Mouse (Mus musculus): ENCODE results near the gene Tmem56. TPM values are rescaled to one million over a fixed set of nuclear protein-coding genes. Genes with fewer than 3 reads are reported as not detected.
A peak's percentile ranks its signal among the peaks of the same experiment; 100 is the strongest.

The Tmem56 gene
- polyA plus RNA-seq, 1 experiment from 2014 or later = 1.3 TPM

DNA sequence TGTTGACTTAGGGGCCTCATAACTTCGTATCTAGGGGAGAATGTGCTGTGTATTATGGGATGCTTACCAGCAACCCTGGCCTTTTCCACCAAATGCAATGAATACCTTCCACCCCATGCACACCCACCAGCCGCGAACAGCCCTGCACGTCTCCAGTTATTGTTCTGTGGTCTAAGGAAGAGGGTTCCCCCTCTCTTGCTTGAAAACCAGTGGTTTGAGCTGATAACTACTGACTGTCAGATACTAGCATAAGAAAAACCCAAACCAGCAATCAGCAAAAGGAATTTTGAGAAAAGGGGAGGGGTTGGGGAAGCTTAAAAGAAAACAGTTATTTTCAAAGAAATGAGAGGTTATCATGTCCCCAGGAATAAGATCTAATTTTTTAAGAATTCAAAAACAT lies 26.5 kb upstream of the Tmem56 start:
- no peaks in the 10 kb centered on the region for H3K9me3 ChIP-seq
- H3K9ac ChIP-seq = no peak overlapping the region
- no peaks in the 10 kb centered on the region for H3K36me3 ChIP-seq
- no peaks in the 10 kb centered on the region for H3K27me3 ChIP-seq
- no peak for ATAC-seq (ENCODE audit: low FRiP score)
- WGBS = 74% methylated on average over 4 of the region's 4 CpGs
- H3K27ac ChIP-seq = no peak overlapping the region
- H3K4me2 ChIP-seq = no peak overlapping the region
- H3K4me1 ChIP-seq (replicated peaks) = peaks cover 12% of the 10 kb centered on the region; the same call in 1 of the 2 replicates
- H3K4me3 ChIP-seq = no peak overlapping the region

DNA sequence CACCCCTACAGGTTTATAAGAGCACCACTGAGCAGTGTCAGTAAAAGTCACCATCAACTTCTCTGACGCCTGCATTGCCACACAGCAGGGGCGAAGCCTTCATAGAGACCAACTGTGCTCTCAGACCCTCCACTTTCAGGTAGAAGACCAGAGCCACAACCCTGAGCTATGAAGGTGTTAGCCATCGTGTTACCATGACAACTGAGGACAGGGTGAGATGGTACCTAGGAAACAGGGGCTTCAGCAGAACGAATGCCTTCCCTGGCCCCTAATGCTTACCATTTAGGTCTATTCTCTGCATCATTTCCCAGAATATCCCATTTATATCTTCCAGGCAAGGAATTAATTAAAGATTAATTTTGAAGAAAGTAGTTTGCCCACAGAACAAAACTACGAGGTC lies 26.0 kb upstream of the Tmem56 start:
- Histone ChIP-seq H3K4me2 (no peak overlapping the region), H3K36me3 (no peaks in the 10 kb centered on the region), H3K4me1 (replicated peaks) (peaks cover 12% of the 10 kb centered on the region; the same call in 1 of the 2 replicates), H3K9ac (no peak overlapping the region), H3K27ac (no peak overlapping the region), H3K27me3 (no peaks in the 10 kb centered on the region), H3K9me3 (no peaks in the 10 kb centered on the region), H3K4me3 (no peak overlapping the region)
- 78% methylated on average over 5 of the region's 5 CpGs for WGBS
- no peak for ATAC-seq (ENCODE audit: low FRiP score)

DNA sequence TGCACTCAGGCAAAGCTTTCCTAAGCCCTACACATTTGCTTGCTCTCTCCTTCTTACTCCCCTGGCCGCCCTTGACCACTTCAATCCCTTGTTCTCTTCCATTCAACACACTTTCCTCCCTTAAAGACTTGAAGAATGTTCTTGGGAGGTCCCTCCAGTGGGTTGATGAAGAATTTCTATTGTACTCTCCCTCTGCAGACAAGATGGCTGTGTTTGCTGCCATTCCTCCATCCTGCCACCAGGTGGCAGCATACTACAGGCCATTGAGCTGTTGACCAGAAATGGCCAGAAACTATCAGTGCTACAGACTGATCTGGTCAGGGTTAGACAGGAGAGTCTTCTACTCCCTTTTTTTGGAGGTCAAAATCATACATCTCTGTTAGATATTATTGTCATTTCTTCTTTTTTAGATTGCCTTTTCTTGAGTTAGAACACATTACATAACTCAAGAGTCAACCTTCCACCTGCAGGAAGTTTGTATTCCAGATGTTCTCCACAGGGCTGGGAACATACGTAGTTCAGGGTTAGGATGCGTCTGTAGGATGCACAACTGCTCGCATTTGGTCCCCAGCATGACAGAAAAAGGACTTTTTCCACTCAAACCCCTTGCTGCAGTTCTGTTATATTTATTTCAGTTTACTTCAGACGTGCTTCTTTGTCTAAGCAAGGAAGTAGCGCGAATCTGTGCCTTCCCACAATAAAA lies 24.8 kb upstream of the Tmem56 start:
- no peak overlapping the region for H3K4me2 ChIP-seq
- 0 out of 2 replicates have a peak, but pooled peaks cover 3% of the 10 kb centered on the region for H3K4me1 ChIP-seq (replicated peaks)
- no peaks in the 10 kb centered on the region for H3K9me3 ChIP-seq
- WGBS = 78% methylated on average over 7 of the region's 7 CpGs
- no peaks in the 10 kb centered on the region for H3K27me3 ChIP-seq
- no peak overlapping the region for H3K9ac ChIP-seq
- no peak overlapping the region for H3K27ac ChIP-seq
- no peaks in the 10 kb centered on the region for H3K36me3 ChIP-seq
- H3K4me3 ChIP-seq = no peak overlapping the region
- peak; percentile 85 for ATAC-seq (ENCODE audit: low FRiP score)

DNA sequence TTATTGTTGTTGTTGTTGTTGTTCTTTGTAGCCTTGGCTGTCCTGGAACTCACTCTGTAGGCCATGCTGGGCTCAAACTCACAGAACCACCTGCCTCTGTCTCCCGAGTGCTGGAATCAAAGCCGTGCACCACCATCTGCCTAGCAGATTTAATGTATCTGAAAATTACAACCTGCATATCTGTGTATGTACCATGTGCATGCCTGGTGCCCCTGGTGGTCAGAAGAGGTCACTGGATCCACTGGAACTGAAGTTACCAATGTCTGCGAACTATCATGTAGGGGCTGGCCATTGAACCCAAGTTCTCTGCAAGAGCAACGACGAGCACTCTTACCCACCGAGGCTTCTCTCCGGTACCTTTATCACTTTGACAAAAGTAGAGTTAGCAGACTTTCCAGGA lies 23.7 kb upstream of the Tmem56 start:
- H3K27ac ChIP-seq = no peak overlapping the region
- no peak for ATAC-seq (ENCODE audit: low FRiP score)
- no peak overlapping the region for H3K9ac ChIP-seq
- H3K9me3 ChIP-seq = no peaks in the 10 kb centered on the region
- no peak overlapping the region for H3K4me3 ChIP-seq
- no peak overlapping the region for H3K4me2 ChIP-seq
- 0 out of 2 replicates have a peak, but pooled peaks cover 3% of the 10 kb centered on the region for H3K36me3 ChIP-seq
- 90% methylated on average over 7 of the region's 7 CpGs for WGBS
- no peaks in the 10 kb centered on the region for H3K27me3 ChIP-seq
- H3K4me1 ChIP-seq (replicated peaks) = 0 out of 2 replicates have a peak, but pooled peaks cover 3% of the 10 kb centered on the region

DNA sequence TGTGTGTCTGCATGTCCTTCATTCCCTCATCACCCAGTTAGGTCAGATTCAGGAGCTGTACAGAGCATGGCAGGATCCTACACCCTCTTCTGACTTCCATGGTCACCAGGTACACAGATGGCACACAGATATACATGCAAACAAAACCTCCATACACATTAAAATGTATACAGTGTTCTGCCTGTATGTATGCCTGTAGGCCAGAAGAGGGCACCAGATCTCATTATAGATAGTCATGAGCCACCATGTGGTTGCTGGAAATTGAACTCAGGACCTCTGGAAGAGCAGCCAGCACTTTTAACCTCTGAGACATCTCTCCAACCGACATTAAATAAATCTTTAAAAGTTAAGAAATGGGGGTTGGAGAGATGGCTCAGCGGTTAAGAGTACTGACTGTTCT lies 11.3 kb upstream of the Tmem56 start:
- Histone ChIP-seq H3K9ac (no peak overlapping the region), H3K36me3 (no peaks in the 10 kb centered on the region), H3K27me3 (no peaks in the 10 kb centered on the region), H3K27ac (no peak overlapping the region), H3K4me2 (no peak overlapping the region), H3K4me1 (replicated peaks) (peaks cover 8% of the 10 kb centered on the region), H3K9me3 (no peaks in the 10 kb centered on the region), H3K4me3 (no peak overlapping the region)
- ATAC-seq (ENCODE audit: low FRiP score) = no peak
- 85% methylated on average over 2 of the region's 2 CpGs for WGBS

DNA sequence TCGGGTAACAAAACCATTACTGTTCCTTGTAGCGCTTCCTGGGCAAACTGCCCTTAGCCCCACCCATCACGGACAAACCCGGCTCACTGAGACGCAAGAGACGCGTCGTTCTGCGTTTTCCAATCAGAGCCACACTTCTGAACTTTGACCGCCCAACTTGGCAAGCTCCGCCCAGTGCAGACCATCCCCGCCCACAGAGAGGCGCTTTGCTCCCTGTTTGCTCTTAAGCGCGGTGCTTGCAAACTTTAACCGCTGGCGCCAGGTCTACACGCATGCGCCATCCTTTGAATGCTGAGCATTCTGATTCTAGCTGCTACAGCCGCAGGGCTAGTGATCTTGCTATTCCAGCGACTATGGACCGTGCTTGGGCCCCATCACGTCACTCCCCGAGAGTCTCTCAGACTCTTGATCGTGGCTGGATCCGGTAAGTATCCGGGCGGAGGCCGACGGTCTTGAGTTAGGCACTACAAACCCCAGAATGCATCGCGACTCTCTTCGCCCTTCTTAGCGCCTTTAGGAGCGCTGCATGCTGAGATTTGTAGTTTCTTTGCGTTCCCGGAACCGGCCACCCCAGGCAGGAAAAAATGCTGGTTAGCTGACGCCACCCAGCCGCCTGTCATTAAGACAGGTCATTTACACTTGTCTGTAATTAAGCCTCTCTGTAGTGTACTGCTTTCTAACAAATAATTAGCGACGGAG lies 8.8 kb upstream of the Tmem56 start, which contains the start of gene Alg14:
Gene Alg14 (plus strand): TSS at position 214 of the 699 bp plus-strand sequence.
- Histone ChIP-seq H3K4me1 (replicated peaks) (peaks cover 8% of the 10 kb centered on the region), H3K4me3 (peak within 1 kb of the TSS; percentile 60), H3K27ac (peak within 1 kb of the TSS; percentile 94), H3K4me2 (peak within 1 kb of the TSS; percentile 60), H3K9ac (peak within 1 kb of the TSS; percentile 70), H3K36me3 (no peaks in the 10 kb centered on the region), H3K27me3 (no peaks in the 10 kb centered on the region), H3K9me3 (no peaks in the 10 kb centered on the region)
- whole genome bisulfite sequencing = under 1% methylated on average over 42 of the region's 42 CpGs
- ATAC-seq (ENCODE audit: low FRiP score) = peak; percentile 97

DNA sequence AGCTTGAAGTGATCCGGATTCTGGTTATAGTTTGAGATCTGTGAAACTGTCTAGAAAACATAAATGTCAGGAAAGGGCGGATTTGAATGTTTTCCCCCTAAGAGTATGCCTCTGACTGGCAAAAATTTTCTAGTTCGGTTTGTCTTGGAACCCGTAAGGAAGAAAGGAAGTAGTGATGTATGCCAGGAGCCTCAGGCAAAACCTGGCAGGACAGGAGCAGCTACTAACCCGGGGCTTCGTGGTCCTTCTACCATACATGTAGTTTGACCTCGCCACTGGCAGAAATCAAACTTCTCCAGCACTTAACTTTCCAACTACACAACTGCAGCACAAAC lies 8.3 kb upstream of the Tmem56 start:
- Histone ChIP-seq H3K36me3 (no peaks in the 10 kb centered on the region), H3K4me1 (replicated peaks) (peaks cover 8% of the 10 kb centered on the region), H3K9me3 (no peaks in the 10 kb centered on the region), H3K27me3 (no peaks in the 10 kb centered on the region), H3K4me2 (peak overlapping the region; percentile 60), H3K4me3 (peak overlapping the region; percentile 60), H3K27ac (peak overlapping the region; percentile 94), H3K9ac (peak overlapping the region; percentile 70)
- no peak; the same call in 1 of the 2 replicates for ATAC-seq (ENCODE audit: low FRiP score)
- 5% methylated on average over 7 of the region's 7 CpGs for WGBS

DNA sequence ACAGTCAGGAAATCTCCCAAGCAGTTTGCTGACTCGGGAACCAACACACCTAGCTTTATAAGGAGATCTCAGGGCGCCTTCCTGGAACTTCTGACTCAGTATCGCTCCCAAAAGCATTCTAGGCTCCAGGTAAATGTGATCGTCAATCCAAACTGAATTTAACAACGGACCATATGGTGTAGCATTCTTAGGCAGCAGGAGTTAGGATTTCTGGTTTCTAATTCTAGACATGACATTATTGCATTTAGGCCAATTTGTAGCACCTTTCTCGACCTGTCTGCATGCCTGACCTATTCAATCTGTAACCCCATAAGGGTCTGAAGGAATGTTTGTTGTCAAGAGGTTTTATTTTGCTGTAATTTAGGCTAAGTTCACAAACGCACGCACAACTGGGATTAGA lies 7.8 kb upstream of the Tmem56 start:
- ATAC-seq (ENCODE audit: low FRiP score) = no peak
- WGBS = 81% methylated on average over 8 of the region's 8 CpGs
- Histone ChIP-seq H3K4me3 (peak overlapping the region; percentile 60; the same call in 1 of the 2 replicates), H3K27ac (peak overlapping the region; percentile 94), H3K36me3 (no peaks in the 10 kb centered on the region), H3K9me3 (no peaks in the 10 kb centered on the region), H3K27me3 (no peaks in the 10 kb centered on the region), H3K4me1 (replicated peaks) (peaks cover 8% of the 10 kb centered on the region), H3K9ac (peak overlapping the region; percentile 70), H3K4me2 (peak overlapping the region; percentile 60)

DNA sequence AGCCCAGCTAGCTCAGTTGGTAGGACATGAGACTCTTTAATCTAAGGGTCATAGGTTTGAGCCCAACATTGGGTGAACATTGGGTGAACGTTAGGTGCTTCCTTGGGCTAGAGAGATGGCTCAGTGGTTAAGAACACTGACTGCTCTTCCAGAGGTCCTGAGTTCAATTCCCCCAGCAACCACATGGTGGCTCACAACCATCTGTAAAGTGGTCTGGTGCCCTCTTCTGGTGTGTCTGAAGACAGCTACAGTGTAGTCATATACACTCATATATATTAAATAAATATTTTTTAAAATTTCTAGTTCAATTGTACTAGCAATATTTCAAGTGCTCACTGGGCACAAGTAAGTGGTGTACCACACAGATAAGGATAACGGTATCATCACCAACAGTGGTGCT lies 4.3 kb upstream of the Tmem56 start:
- no peaks in the 10 kb centered on the region for H3K36me3 ChIP-seq
- H3K4me1 ChIP-seq (replicated peaks) = peaks cover 8% of the 10 kb centered on the region
- 100% methylated on average over 2 of the region's 2 CpGs for WGBS
- no peak overlapping the region for H3K9ac ChIP-seq
- H3K27me3 ChIP-seq = no peaks in the 10 kb centered on the region
- H3K4me3 ChIP-seq = no peak overlapping the region
- no peaks in the 10 kb centered on the region for H3K9me3 ChIP-seq
- no peak overlapping the region for H3K27ac ChIP-seq
- no peak for ATAC-seq (ENCODE audit: low FRiP score)
- no peak overlapping the region for H3K4me2 ChIP-seq

DNA sequence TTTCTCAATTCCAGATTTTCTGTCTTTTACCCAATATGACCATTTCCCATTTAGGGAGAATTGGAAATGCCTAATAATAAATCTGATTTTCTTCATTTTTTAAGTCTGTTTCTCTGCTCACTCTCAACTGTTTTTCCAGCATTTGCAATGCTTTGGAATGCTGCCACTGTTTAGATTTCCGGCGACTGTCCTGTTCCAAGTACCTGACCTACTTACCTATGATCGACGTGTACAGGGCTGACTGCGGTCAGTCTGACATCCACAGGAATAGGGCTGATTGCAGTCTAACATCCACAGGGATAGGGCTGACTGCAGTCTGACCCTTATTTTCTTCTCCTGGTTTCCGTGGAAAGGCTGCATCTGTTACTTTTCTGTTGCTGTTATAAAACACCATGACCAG lies 2.3 kb upstream of the Tmem56 start:
- Histone ChIP-seq H3K4me3 (no peak overlapping the region), H3K27me3 (no peaks in the 10 kb centered on the region), H3K4me1 (replicated peaks) (no peaks in the 10 kb centered on the region), H3K9me3 (no peaks in the 10 kb centered on the region), H3K4me2 (no peak overlapping the region), H3K36me3 (no peaks in the 10 kb centered on the region), H3K27ac (no peak overlapping the region), H3K9ac (no peak overlapping the region)
- 91% methylated on average over 6 of the region's 6 CpGs for WGBS
- ATAC-seq (ENCODE audit: low FRiP score) = no peak

DNA sequence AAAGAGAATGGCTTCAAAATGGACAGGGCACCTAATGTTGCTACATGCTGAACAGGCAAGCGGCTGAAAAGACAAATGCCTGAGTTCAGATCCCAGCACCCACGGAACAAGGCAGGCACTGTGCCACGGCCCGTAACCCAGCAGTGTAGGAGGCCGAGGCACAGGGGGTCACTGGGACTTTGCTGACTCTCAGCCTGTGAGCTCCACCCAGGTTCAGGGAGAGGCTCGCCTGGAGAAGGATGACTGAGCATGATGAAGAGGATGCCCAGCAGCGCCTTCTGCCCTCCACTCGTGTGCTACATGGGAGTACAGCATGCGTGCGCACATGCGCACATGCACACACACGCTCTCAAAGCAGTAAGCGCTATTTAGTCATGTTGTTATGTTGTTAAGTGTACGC lies 3.2 kb downstream of the Tmem56 start:
- Histone ChIP-seq H3K9me3 (no peaks in the 10 kb centered on the region), H3K27ac (no peak overlapping the region), H3K9ac (no peak overlapping the region), H3K4me1 (replicated peaks) (no peaks in the 10 kb centered on the region), H3K27me3 (no peaks in the 10 kb centered on the region), H3K4me3 (no peak overlapping the region), H3K36me3 (no peaks in the 10 kb centered on the region), H3K4me2 (no peak overlapping the region)
- 85% methylated on average over 14 of the region's 14 CpGs for WGBS
- ATAC-seq (ENCODE audit: low FRiP score) = no peak

DNA sequence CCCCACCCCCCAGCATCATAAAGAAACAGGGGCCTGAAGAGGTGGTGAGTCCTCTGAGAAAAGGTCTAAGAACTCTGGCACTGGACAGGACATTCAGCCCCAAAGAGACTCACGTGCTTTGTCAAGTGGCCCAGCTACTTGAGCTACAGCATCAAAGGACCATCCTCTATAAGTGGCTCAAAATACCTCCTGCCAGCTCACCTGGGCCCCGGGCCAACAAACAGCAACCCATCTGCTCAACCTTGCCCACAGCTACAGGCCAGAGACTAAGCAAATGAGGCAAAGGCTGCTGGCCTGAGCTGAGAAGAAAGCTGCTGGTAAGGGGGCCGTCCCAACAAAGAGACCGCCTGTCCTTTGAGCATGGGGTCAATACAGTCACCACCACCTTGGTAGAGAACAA lies 5.3 kb downstream of the Tmem56 start:
- Histone ChIP-seq H3K9ac (no peak overlapping the region), H3K4me3 (no peak overlapping the region), H3K27me3 (no peaks in the 10 kb centered on the region), H3K36me3 (no peaks in the 10 kb centered on the region), H3K27ac (no peak overlapping the region), H3K9me3 (no peaks in the 10 kb centered on the region), H3K4me1 (replicated peaks) (no peaks in the 10 kb centered on the region), H3K4me2 (no peak overlapping the region)
- ATAC-seq (ENCODE audit: low FRiP score) = no peak
- 90% methylated on average over 4 of the region's 4 CpGs for WGBS

DNA sequence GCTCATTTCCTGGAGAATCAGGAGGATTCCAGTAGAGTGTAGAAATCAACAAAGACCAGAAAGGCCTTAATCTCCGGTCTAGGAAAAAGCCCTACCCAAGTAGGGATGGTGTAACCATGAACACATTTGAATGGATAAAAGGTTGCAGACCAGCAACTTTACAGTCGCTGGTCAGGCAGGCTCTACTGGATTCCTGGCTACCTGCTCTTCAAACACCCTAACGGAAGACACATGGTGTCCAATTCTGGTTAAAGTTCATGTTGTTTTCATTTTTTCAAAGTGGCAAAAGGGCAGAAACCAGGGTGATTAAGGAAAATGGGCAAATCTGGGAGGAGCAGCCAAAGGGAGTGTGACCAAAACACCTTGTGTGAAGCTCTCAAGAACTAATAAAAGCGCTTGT lies 5.9 kb downstream of the Tmem56 start:
- no peak overlapping the region for H3K9ac ChIP-seq
- no peak overlapping the region for H3K4me3 ChIP-seq
- H3K9me3 ChIP-seq = no peaks in the 10 kb centered on the region
- no peaks in the 10 kb centered on the region for H3K36me3 ChIP-seq
- no peak overlapping the region for H3K4me2 ChIP-seq
- H3K27me3 ChIP-seq = no peaks in the 10 kb centered on the region
- no peaks in the 10 kb centered on the region for H3K4me1 ChIP-seq (replicated peaks)
- no peak for ATAC-seq (ENCODE audit: low FRiP score)
- WGBS = 84% methylated on average over 4 of the region's 4 CpGs
- H3K27ac ChIP-seq = no peak overlapping the region
